Mouse (Mus musculus) heart, embryonic 15.5 days (tissue): ENCODE measurements around the gene Tbc1d19. TPM values are rescaled to one million over a fixed set of nuclear protein-coding genes. Genes with fewer than 3 reads are reported as not detected.

Source experiments
- ATAC-seq: fragments of 200-750 bp; cut with Nextera tagmentation; replicated peaks from 2 replicates; pipeline ENCODE4 v1.8.0; 2017; ENCODE audit warnings: low read depth, moderate TSS enrichment; ENCODE audit not compliant: insufficient number of reproducible peaks, insufficient read depth, low FRiP score
- H3K27ac ChIP-seq: fragments of 300-500 bp; sonication (generic); 2 replicates; pipeline ENCODE4 v1.5.1; 2015; ENCODE audit warnings: mild to moderate bottlenecking, inconsistent platforms
- H3K27me3 ChIP-seq: fragments of 300-500 bp; sonication (generic); 2 replicates; pipeline ENCODE4 v1.6.1; 2015; ENCODE audit warnings: inconsistent platforms
- H3K36me3 ChIP-seq: fragments of 300-500 bp; sonication (generic); 2 replicates; pipeline ENCODE4 v1.6.1; 2015; ENCODE audit warnings: mild to moderate bottlenecking, inconsistent platforms
- H3K4me1 ChIP-seq: fragments of 300-500 bp; sonication (generic); replicated peaks from 2 replicates; pipeline ENCODE4 v1.6.1; 2015; ENCODE audit warnings: inconsistent platforms
- H3K4me2 ChIP-seq: fragments of 300-500 bp; sonication (generic); 2 replicates; pipeline ENCODE4 v1.6.1; 2015; ENCODE audit warnings: inconsistent platforms, mild to moderate bottlenecking, moderate library complexity
- H3K4me3 ChIP-seq: fragments of 300-500 bp; sonication (generic); 2 replicates; pipeline ENCODE4 v1.5.1; 2015; ENCODE audit warnings: mild to moderate bottlenecking, inconsistent platforms
- H3K9ac ChIP-seq: fragments of 300-500 bp; sonication (generic); 2 replicates; pipeline ENCODE4 v1.6.1; 2015; ENCODE audit warnings: mild to moderate bottlenecking, inconsistent platforms
- H3K9me3 ChIP-seq: fragments of 300-500 bp; sonication (generic); replicated peaks from 2 replicates; pipeline ENCODE4 v1.6.1; 2016; ENCODE audit warnings: inconsistent platforms
- WGBS: fragments of 180-500 bp; shearing (Covaris S2); methylation state at CpG from one replicate; pipeline ENCODE4 v1.1.7; 2015; ENCODE audit warnings: mixed read lengths; 5-methylcytosine and 5-hydroxymethylcytosine counted together
- polyA plus RNA-seq: library from polyadenylated mRNA; unstranded; fragments of >200 nt; fragmentation: Nextera tagmentation; extraction: Ambion mirVana; gene quantifications from 2 replicates; pipeline ENCODE4 v1.2.1, GENCODE M21; 2015

The Tbc1d19 gene
- polyA plus RNA-seq, 1 experiment from 2014 or later = 30.2 TPM

DNA sequence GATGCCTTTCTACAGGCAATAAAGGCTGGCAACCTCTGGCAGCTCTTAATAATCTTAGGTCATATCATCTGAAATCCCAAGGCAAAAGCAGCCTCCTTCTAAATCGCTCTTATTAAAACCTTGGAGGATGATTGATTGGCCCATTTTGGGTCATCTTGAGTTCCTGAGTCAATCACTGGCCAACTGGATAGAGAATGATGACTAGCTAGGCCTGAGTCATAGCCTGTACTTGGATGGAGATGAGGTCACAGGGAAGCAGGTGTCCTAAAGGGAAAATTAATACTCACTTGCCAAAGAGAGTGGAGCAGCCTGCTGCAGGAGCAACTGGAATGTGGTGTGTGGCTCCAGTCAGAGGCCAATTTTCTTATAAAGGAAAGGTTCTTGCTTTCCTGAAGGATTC lies 125.4 kb downstream of the Tbc1d19 start:
- Histone ChIP-seq H3K9me3 (no peaks in the 10 kb centered on the region), H3K27me3 (no peaks in the 10 kb centered on the region), H3K4me2 (no peak overlapping the region), H3K4me1 (peaks cover 6% of the 10 kb centered on the region), H3K36me3 (no peaks in the 10 kb centered on the region), H3K27ac (no peak overlapping the region), H3K9ac (no peak overlapping the region), H3K4me3 (no peak overlapping the region)
- 89% methylated on average over 1 of the region's 1 CpGs for WGBS
- no peak for ATAC-seq

DNA sequence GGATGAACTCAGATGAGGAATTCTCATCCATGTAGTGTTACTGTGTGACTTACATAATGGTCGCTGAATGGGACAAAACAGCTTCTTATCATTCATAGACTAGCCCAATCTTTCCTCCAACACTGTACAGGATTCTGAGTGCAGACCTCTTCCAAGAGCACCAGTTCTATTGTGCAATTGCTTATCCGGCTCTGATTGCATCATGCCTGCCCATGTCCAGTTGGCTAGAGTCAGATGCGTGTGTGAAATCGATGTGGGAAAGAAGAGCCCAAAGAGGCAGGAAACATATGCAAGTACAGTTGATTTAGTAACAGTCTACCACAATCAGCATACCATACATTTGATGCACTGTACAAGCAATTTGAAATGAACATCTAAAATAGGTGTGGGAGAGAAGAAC lies 127.8 kb downstream of the Tbc1d19 start:
- Histone ChIP-seq H3K9me3 (no peaks in the 10 kb centered on the region), H3K36me3 (no peaks in the 10 kb centered on the region), H3K9ac (no peak overlapping the region), H3K4me2 (no peak overlapping the region), H3K4me3 (no peak overlapping the region), H3K4me1 (peaks cover 12% of the 10 kb centered on the region), H3K27ac (no peak overlapping the region), H3K27me3 (no peaks in the 10 kb centered on the region)
- no peak; the same call in 1 of the 2 replicates for ATAC-seq
- 76% methylated on average over 4 of the region's 4 CpGs for WGBS

DNA sequence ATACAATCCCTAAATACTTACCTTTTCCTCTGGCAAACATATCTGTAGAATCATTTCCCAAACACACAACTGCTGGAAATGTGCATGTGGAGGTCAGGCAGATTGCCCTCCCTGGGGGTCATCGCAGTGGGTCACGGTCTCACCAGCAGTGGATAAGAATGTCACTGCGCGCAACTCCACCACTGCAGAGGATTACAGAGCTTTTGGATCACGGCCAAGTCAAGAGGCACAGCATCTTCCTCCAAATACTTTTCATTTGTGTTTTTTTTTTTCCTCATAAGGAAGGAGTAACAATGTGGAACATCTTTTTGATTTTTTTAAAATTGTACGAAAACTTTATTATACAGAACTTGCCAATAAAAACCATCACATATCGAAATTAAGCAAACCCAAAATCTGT lies 129.6 kb downstream of the Tbc1d19 start:
- no peak overlapping the region for H3K4me2 ChIP-seq
- H3K4me1 ChIP-seq = peaks cover 9% of the 10 kb centered on the region; the same call in 1 of the 2 replicates
- ATAC-seq = no peak
- H3K9ac ChIP-seq = no peak overlapping the region
- no peaks in the 10 kb centered on the region for H3K27me3 ChIP-seq
- WGBS = 59% methylated on average over 7 of the region's 7 CpGs
- H3K4me3 ChIP-seq = no peak overlapping the region
- no peak overlapping the region for H3K27ac ChIP-seq
- H3K36me3 ChIP-seq = no peaks in the 10 kb centered on the region
- no peaks in the 10 kb centered on the region for H3K9me3 ChIP-seq

DNA sequence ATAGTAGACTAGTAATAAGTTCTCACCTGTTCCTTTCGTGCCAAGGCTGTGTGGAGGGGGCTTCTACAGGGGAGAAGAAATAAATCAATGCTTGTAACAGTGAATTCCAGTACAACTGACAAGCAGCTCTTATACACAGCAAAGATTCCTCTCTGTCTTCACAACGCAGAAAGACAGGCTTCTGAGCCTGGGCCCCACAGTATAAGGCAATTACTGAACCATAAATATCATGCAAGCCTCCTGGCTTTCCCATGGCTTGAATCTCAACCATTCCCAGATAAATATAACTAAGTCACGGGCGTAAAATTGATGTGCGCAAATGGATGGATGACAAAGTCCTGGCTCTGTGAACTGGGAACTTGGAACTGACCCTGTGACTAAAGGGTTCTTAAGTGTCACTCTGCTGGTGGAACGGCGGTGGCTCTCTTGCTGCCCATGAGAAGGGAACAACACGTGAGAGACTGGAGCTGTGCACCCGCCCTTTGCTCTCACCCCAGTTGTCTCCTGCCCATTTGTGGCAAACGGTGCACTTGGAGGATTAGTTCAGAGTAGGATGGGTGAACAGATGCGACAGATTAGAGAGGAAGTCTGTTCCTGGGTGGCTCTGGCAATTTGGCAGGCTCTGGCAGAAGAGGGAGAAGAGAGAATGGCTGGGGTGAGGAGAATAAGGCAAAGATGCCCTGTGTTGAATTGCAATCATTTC lies 132.1 kb downstream of the Tbc1d19 start:
- 46% methylated on average over 11 of the region's 11 CpGs for WGBS
- H3K36me3 ChIP-seq = no peaks in the 10 kb centered on the region
- no peak overlapping the region for H3K27ac ChIP-seq
- H3K9me3 ChIP-seq = no peaks in the 10 kb centered on the region
- no peak overlapping the region for H3K4me3 ChIP-seq
- no peak overlapping the region for H3K9ac ChIP-seq
- no peaks in the 10 kb centered on the region for H3K27me3 ChIP-seq
- H3K4me2 ChIP-seq = no peak overlapping the region
- H3K4me1 ChIP-seq = peaks cover 9% of the 10 kb centered on the region; the same call in 1 of the 2 replicates
- ATAC-seq = no peak

DNA sequence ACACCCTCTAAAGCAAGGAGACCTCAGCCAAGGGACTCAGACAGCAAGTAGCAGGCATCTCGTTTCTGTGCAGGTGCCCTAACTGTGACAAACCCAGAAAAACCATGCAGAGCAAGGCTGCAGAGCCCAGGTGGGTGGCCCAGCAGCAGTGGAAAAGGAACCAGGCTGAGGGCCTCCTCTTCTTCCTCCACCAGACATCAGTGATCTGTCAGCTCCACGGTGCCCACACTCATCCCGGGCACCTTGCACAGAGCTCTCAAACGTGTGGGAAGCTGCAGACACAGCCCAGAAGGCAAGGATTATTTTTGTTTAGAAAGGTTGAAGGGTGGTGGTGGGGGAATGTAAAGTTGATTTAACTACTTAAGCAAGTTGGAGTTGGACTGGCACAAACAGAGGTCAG lies 132.9 kb downstream of the Tbc1d19 start:
- Histone ChIP-seq H3K36me3 (no peaks in the 10 kb centered on the region), H3K27me3 (no peaks in the 10 kb centered on the region), H3K4me1 (peaks cover 9% of the 10 kb centered on the region), H3K9ac (no peak overlapping the region), H3K4me3 (no peak overlapping the region), H3K9me3 (no peaks in the 10 kb centered on the region), H3K27ac (no peak overlapping the region), H3K4me2 (no peak overlapping the region)
- ATAC-seq = no peak
- 71% methylated on average over 4 of the region's 4 CpGs for WGBS

DNA sequence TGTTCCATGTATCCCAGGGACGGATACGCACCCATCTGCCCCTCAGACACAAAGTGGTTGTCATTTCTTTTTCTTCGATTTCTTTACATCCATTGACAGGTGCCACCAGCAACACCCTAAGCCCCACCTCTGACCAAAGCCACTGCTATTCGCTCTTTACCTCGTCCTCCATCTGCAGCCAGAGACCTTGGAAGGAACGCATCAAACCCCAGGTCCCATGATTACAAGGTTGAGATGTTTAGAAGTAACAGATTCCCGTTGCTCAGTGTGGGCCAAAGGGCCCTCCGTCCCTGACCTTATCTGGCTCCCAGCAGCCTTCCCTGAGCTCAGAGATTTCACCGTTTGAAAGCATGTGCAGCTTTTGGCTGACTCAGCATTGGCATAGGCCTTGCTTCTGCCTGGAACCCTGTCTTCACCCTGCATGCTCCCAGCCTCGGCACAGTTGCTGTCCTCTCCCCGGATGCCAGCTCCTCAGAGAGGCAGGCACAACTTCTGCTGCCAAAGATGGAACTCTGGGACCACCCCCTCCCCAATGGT lies 134.0 kb downstream of the Tbc1d19 start:
- no peak overlapping the region for H3K4me3 ChIP-seq
- 66% methylated on average over 11 of the region's 11 CpGs for WGBS
- peaks cover 17% of the 10 kb centered on the region for H3K4me1 ChIP-seq
- H3K9ac ChIP-seq = no peak overlapping the region
- no peaks in the 10 kb centered on the region for H3K36me3 ChIP-seq
- H3K27me3 ChIP-seq = no peaks in the 10 kb centered on the region
- no peak overlapping the region for H3K27ac ChIP-seq
- no peak overlapping the region for H3K4me2 ChIP-seq
- H3K9me3 ChIP-seq = no peaks in the 10 kb centered on the region
- ATAC-seq = no peak

DNA sequence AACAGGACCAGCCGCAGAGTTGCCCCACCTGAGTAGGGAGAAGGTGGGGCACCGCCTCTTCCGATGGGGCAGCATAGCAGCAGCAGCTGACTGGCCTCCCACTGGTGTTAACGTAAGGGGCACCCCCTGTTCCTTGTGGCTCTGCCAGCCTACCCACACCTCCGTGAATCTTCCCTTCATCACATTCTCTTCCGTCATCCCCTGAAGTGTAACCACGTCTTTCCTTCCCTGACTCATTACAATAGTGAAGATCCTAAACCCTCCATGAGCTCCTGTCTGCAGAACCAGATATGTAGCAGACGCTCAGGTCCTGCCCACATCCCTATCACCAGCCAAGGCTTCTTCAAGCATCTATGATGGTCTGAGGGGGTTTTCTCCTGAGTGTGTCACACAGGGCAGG lies 137.3 kb downstream of the Tbc1d19 start:
- H3K27me3 ChIP-seq = no peaks in the 10 kb centered on the region
- no peak for ATAC-seq
- no peak overlapping the region for H3K4me3 ChIP-seq
- no peak overlapping the region for H3K4me2 ChIP-seq
- H3K36me3 ChIP-seq = no peaks in the 10 kb centered on the region
- H3K9me3 ChIP-seq = no peaks in the 10 kb centered on the region
- H3K4me1 ChIP-seq = peaks cover 20% of the 10 kb centered on the region
- H3K27ac ChIP-seq = no peak overlapping the region
- H3K9ac ChIP-seq = no peak overlapping the region
- 86% methylated on average over 8 of the region's 8 CpGs for WGBS

DNA sequence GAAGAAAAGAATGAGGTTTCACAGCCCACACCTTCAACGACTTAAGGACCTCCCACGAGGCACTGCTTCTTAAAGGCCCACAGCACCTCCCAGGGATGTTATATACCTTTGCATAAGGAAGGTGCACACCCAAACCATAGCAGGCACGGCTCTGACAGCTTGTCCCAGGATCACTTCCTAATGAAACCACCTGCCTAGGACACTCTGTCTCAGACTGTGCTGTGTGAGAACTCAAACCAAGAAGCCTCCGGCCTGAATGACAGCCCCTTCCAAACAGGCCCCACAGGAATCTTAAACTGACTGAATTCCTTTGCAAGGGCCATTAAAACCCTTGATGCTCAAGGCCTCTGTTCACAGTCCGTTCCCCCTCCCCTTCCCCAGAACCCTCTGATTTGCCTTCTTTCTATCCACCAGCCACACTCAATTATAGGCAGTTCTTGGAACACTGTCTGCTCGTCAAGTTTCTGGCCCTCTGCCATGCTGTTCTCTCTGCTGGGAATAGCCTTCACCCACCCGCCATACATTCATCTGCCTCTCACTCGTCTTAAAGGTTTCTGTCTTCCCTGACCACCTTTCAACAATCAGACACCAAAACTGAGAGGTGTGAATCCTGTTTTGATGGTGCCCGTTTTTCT lies 138.3 kb downstream of the Tbc1d19 start:
- no peak for ATAC-seq
- H3K4me2 ChIP-seq = no peak overlapping the region
- 32% methylated on average over 9 of the region's 9 CpGs for WGBS

DNA sequence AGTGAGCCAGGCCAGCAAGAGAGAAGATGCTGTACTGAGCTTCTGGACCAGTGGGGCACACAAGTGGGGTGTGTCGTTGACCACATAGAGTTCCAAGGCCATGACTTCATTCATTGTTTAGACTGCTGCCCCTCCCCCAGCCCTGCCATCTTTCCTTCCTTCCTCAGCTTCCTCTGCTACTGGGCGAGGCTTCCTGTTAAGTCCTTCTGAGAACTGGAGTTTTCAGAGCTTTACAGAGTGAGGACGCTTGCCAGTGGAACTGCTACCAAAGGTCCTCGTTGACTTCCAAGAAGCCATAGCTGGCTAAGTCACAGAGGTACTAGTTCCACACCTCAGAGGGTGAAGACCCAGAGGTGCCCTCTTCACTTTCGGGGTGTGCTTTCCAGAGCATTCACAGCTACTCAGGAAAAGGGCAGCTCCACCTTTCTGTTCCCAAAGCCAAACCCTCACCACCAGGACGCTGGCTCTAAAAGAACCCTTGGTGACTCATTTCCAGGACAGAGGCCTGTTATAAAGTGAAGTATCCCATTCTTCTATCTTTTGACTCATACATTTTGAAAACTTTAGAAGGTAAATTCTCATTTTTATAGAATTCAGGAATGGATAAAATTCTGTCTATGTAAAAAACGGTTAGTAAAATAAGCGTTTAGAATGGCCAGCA lies 139.3 kb downstream of the Tbc1d19 start:
- H3K4me1 ChIP-seq = peaks cover 22% of the 10 kb centered on the region
- H3K36me3 ChIP-seq = no peaks in the 10 kb centered on the region
- H3K9ac ChIP-seq = no peak overlapping the region
- 0 out of 2 replicates have a peak, but pooled peaks have one; percentile 35 for ATAC-seq
- H3K27ac ChIP-seq = peak overlapping the region; percentile 57
- no peaks in the 10 kb centered on the region for H3K9me3 ChIP-seq
- 64% methylated on average over 8 of the region's 8 CpGs for WGBS
- no peak overlapping the region for H3K4me2 ChIP-seq
- H3K27me3 ChIP-seq = no peaks in the 10 kb centered on the region
- H3K4me3 ChIP-seq = no peak overlapping the region

More for the DNA sequence above, 138.3 kb downstream of the Tbc1d19 start:
- Histone ChIP-seq H3K4me1 (peaks cover 20% of the 10 kb centered on the region), H3K36me3 (no peaks in the 10 kb centered on the region), H3K27me3 (no peaks in the 10 kb centered on the region), H3K9me3 (no peaks in the 10 kb centered on the region), H3K27ac (0 out of 2 replicates have a peak overlapping the region, but pooled peaks have one; percentile 25), H3K9ac (no peak overlapping the region), H3K4me3 (no peak overlapping the region)

DNA sequence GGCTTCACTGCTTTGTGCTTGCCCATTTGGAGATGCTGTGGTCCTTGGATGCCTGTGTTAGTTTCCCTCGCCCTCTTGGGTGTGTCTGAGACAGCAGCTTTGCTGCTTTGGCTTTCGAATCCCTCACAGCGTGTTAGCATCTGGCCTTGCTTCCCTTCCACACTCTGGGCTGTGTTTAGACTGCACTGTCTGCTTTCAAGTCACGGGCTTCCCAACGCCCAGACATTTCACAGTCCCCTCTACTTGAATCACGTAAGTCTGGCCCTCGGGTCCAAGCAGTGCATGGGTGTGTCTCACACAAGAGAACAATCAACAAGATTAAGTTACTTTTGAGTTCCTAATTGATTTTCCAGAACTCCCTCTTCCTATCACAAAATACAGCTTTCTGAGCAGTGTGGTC lies 140.8 kb downstream of the Tbc1d19 start:
- no peak overlapping the region for H3K9ac ChIP-seq
- peaks cover 22% of the 10 kb centered on the region for H3K4me1 ChIP-seq
- no peaks in the 10 kb centered on the region for H3K9me3 ChIP-seq
- 0 out of 2 replicates have a peak, but pooled peaks have one; percentile 6 for ATAC-seq
- no peaks in the 10 kb centered on the region for H3K27me3 ChIP-seq
- H3K4me3 ChIP-seq = no peak overlapping the region
- no peaks in the 10 kb centered on the region for H3K36me3 ChIP-seq
- H3K27ac ChIP-seq = peak overlapping the region; percentile 29
- 41% methylated on average over 7 of the region's 7 CpGs for WGBS
- no peak overlapping the region for H3K4me2 ChIP-seq

DNA sequence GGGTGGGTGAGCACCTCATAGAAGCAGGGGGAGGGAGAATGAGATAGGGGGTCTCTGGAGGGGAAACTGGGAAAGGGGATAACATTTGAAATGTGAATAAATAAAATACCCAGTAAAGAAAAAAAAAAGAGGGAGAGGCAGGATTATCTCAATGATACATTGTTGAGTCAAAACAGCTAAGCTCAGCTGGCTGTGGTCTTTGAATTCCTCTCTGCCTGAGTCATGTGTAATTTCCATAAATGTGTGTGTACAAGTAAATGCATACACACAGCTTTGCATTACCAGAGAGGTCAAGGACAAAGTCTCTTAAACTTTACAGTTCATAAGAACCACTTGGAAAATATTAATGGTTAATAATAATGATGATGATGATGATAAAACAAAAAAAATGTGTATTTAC lies 143.8 kb downstream of the Tbc1d19 start:
- peaks cover 15% of the 10 kb centered on the region for H3K4me1 ChIP-seq
- no peaks in the 10 kb centered on the region for H3K27me3 ChIP-seq
- no peak overlapping the region for H3K4me3 ChIP-seq
- H3K27ac ChIP-seq = no peak overlapping the region
- no peaks in the 10 kb centered on the region for H3K9me3 ChIP-seq
- no peak overlapping the region for H3K4me2 ChIP-seq
- ATAC-seq = no peak
- H3K9ac ChIP-seq = no peak overlapping the region
- H3K36me3 ChIP-seq = no peaks in the 10 kb centered on the region
